Mouse (Mus musculus) cerebellum, postnatal 25 days (tissue): ENCODE measurements around the gene Cdkal1.
A peak's percentile ranks its signal among the peaks of the same experiment; 100 is the strongest.

Experiments used
- DNase-seq, 2 experiments: peaks; one replicate each; pipeline ENCODE4 v3.0.0; 2021; ENCODE audit warnings: mixed read lengths in 2 of 2

The Cdkal1 gene

GRCm38 (mm10) chr13:29623636-29624239 is 231.7 kb downstream of the Cdkal1 start:
- DNase-seq: no peak

GRCm38 (mm10) chr13:29621881-29622280 is 233.6 kb downstream of the Cdkal1 start:
- no peak for DNase-seq

GRCm38 (mm10) chr13:29621363-29621762 is 234.1 kb downstream of the Cdkal1 start:
- no peak for DNase-seq

- no peak for DNase-seq
These were observed 234.6 kb downstream of the Cdkal1 start for GRCm38 (mm10) chr13:29620826-29621225.

GRCm38 (mm10) chr13:29616654-29617171 is 238.8 kb downstream of the Cdkal1 start:
- DNase-seq: no peak

GRCm38 (mm10) chr13:29615987-29616386 is 239.5 kb downstream of the Cdkal1 start:
- DNase-seq: no peak

GRCm38 (mm10) chr13:29615081-29615480 is 240.4 kb downstream of the Cdkal1 start:
- DNase-seq: no peak

GRCm38 (mm10) chr13:29610051-29610931 is 245.2 kb downstream of the Cdkal1 start:
- DNase-seq: no peak

GRCm38 (mm10) chr13:29609441-29609840 is 246.0 kb downstream of the Cdkal1 start:
- no peak for DNase-seq

- peak; percentile 50 to 73 for DNase-seq
These were observed 251.2 kb downstream of the Cdkal1 start for GRCm38 (mm10) chr13:29604241-29604640.

GRCm38 (mm10) chr13:29603597-29603996 is 251.9 kb downstream of the Cdkal1 start:
- no peak for DNase-seq

GRCm38 (mm10) chr13:29601033-29601432 is 254.4 kb downstream of the Cdkal1 start:
- no peak for DNase-seq

GRCm38 (mm10) chr13:29599646-29600045 is 255.8 kb downstream of the Cdkal1 start:
- DNase-seq: no peak

GRCm38 (mm10) chr13:29596735-29597134 is 258.7 kb downstream of the Cdkal1 start:
- DNase-seq: peak in 1 of 2 experiments; percentile 16

- no peak for DNase-seq
These were observed 262.4 kb downstream of the Cdkal1 start for GRCm38 (mm10) chr13:29593096-29593495.

- no peak for DNase-seq
These were observed 264.8 kb downstream of the Cdkal1 start for GRCm38 (mm10) chr13:29590685-29591084.

- no peak for DNase-seq
These were observed 265.3 kb downstream of the Cdkal1 start for GRCm38 (mm10) chr13:29590164-29590563.

GRCm38 (mm10) chr13:29588693-29589092 is 266.8 kb downstream of the Cdkal1 start:
- no peak for DNase-seq

GRCm38 (mm10) chr13:29581762-29582700 is 273.4 kb downstream of the Cdkal1 start:
- DNase-seq: peak; percentile 33 to 55

GRCm38 (mm10) chr13:29580780-29581179 is 274.7 kb downstream of the Cdkal1 start:
- DNase-seq: no peak

- no peak for DNase-seq
These were observed 275.5 kb downstream of the Cdkal1 start for GRCm38 (mm10) chr13:29580009-29580408.

- no peak for DNase-seq
These were observed 276.9 kb downstream of the Cdkal1 start for GRCm38 (mm10) chr13:29578621-29579020.

GRCm38 (mm10) chr13:29574784-29575183 is 280.7 kb downstream of the Cdkal1 start:
- DNase-seq: no peak
